Mouse (Mus musculus) kidney, embryonic 16.5 days (tissue): ENCODE data around the gene Alg12. TPM values are rescaled to one million over a fixed set of nuclear protein-coding genes. Genes with fewer than 3 reads are reported as not detected.

ENCODE experiments used
- ATAC-seq: fragments of 200-750 bp; cut with Nextera tagmentation; 2 replicates; pipeline ENCODE4 v1.8.0; 2017; ENCODE audit warnings: moderate TSS enrichment; ENCODE audit not compliant: low FRiP score, low TSS enrichment
- H3K27ac ChIP-seq: fragments of 300-500 bp; sonication (generic); 2 replicates; pipeline ENCODE4 v1.5.1; 2014; ENCODE audit warnings: low read length
- H3K27me3 ChIP-seq: fragments of 300-500 bp; sonication (generic); 2 replicates; pipeline ENCODE4 v1.6.1; 2014; ENCODE audit warnings: low read length, control low read depth, mixed read lengths; ENCODE audit not compliant: insufficient read depth
- H3K36me3 ChIP-seq: fragments of 300-500 bp; sonication (generic); 2 replicates; pipeline ENCODE4 v1.6.1; 2014; ENCODE audit warnings: low read length, control low read depth, mixed read lengths; ENCODE audit not compliant: insufficient read depth
- H3K4me1 ChIP-seq: fragments of 300-500 bp; sonication (generic); 2 replicates; pipeline ENCODE4 v1.6.1; 2014; ENCODE audit warnings: low read length, control low read depth, mixed read lengths; ENCODE audit not compliant: insufficient read depth
- H3K4me2 ChIP-seq: fragments of 300-500 bp; sonication (generic); replicated peaks from 2 replicates; pipeline ENCODE4 v1.6.1; 2014; ENCODE audit warnings: low read depth, low read length
- H3K4me3 ChIP-seq: fragments of 300-500 bp; sonication (generic); 2 replicates; pipeline ENCODE4 v1.5.1; 2014; ENCODE audit warnings: mild to moderate bottlenecking, low read length
- H3K9ac ChIP-seq: fragments of 300-500 bp; sonication (generic); replicated peaks from 2 replicates; pipeline ENCODE4 v1.6.1; 2014; ENCODE audit warnings: low read length
- H3K9me3 ChIP-seq: fragments of 300-500 bp; sonication (generic); 2 replicates; pipeline ENCODE4 v1.6.1; 2016; ENCODE audit warnings: low read length, control low read depth
- WGBS: fragments of 180-500 bp; shearing (Covaris S2); extraction: QIAGEN DNeasy Blood & Tissue Kit; methylation state at CpG from one replicate; pipeline ENCODE4 v1.1.7; 2014; 5-methylcytosine and 5-hydroxymethylcytosine counted together
- polyA plus RNA-seq: library from polyadenylated mRNA; unstranded; fragments of >200 nt; fragmentation: Nextera tagmentation; extraction: Ambion mirVana; gene quantifications from 2 replicates; pipeline ENCODE4 v1.2.1, GENCODE M21; 2015

Alg12 gene
- polyA plus RNA-seq, 1 experiment from 2014 or later = 16.9 TPM

DNA sequence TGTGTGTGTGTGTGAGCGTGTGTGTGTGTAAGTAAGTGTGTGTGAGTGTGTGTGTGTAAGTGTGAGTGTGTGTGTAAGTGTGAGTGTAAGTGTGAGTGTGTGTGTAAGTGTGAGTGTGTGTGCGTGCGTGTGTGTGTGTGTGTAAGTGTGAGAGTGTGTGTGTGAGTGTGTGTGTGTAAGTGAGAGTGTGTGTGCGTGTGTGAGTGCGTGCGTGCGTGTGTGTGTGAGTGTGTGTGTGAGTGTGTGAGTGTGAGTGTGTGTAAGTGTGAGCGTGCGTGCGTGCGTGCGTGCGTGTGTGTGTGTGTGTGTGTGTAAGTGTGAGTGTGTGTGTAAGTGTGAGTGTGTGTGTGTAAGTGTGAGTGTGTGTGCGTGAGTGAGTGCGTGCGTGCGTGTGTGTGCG lies 63.4 kb downstream of the Alg12 start:
- peaks cover 21% of the 10 kb centered on the region for H3K36me3 ChIP-seq
- no peak overlapping the region for H3K4me3 ChIP-seq
- 96% methylated on average over 18 of the region's 18 CpGs for WGBS
- no peaks in the 10 kb centered on the region for H3K9me3 ChIP-seq
- ATAC-seq = no peak
- no peak overlapping the region for H3K27ac ChIP-seq
- peaks cover 24% of the 10 kb centered on the region for H3K4me1 ChIP-seq
- H3K9ac ChIP-seq = no peak overlapping the region
- H3K4me2 ChIP-seq = no peak overlapping the region
- no peaks in the 10 kb centered on the region for H3K27me3 ChIP-seq

Other genes starting within 250 kb of the Alg12 start
- gene Zdhhc25, start 219.0 kb downstream of the Alg12 start, polyA plus RNA-seq = not detected in 2 replicates
- 19.1 and 21.1 TPM in 2 replicates for gene Brd1, start 85.1 kb downstream of the Alg12 start, polyA plus RNA-seq
- gene Zbed4, start 67.7 kb downstream of the Alg12 start, polyA plus RNA-seq = 22.0 and 23.1 TPM in 2 replicates
- 118 and 133 TPM in 2 replicates for gene Creld2, start 328 bp upstream of the Alg12 start, polyA plus RNA-seq
- 59.6 and 77.7 TPM in 2 replicates for gene Pim3, start 42.9 kb upstream of the Alg12 start, polyA plus RNA-seq
- gene Ttll8, start 135.1 kb upstream of the Alg12 start, polyA plus RNA-seq = not detected in 2 replicates
- 0.06 TPM in 1 of 2 replicates, not detected in the other for gene Mlc1, start 159.7 kb upstream of the Alg12 start, polyA plus RNA-seq
- 0.31 TPM in 1 of 2 replicates, not detected in the other for gene Mov10l1, start 163.6 kb upstream of the Alg12 start, polyA plus RNA-seq
- gene Panx2, start 240.4 kb upstream of the Alg12 start, polyA plus RNA-seq = 0.04 and 0.23 TPM in 2 replicates